Mouse (Mus musculus) CH12.LX (cell line): ENCODE results near the gene Pdhb. TPM values are rescaled to one million over a fixed set of nuclear protein-coding genes. Genes with fewer than 3 reads are reported as not detected.

ENCODE experiments used
- DNase-seq: peaks from one replicate; pipeline ENCODE4 v3.0.0-alpha.2; 2013; ENCODE audit errors: extremely low read depth
- H3K27ac ChIP-seq: 2 replicates; pipeline ENCODE4 v1.5.1; 2012; ENCODE audit warnings: low read depth, mild to moderate bottlenecking, control low read depth, moderate library complexity; ENCODE audit not compliant: insufficient read depth
- H3K27me3 ChIP-seq: replicated peaks from 2 replicates; pipeline ENCODE3; 2012; ENCODE audit warnings: inconsistent platforms
- H3K36me3 ChIP-seq, 2 experiments: replicated peaks in 1 of 2; 2 replicates each; pipeline versions ENCODE3 to v1.6.1; 2012; ENCODE audit warnings: inconsistent platforms in 1 of 2, low read length in 1 of 2, mild to moderate bottlenecking in 1 of 2, mixed read lengths in 1 of 2, moderate library complexity in 1 of 2; ENCODE audit not compliant: control insufficient read depth in 1 of 2, insufficient read depth in 1 of 2
- H3K4me1 ChIP-seq, 2 experiments: 2 replicates each; pipeline ENCODE4 v1.6.1; 2012; ENCODE audit warnings: inconsistent platforms in 1 of 2, moderate library complexity in 1 of 2; ENCODE audit not compliant: insufficient read depth in 2 of 2, control insufficient read depth in 1 of 2
- H3K4me2 ChIP-seq: 2 replicates; pipeline ENCODE4 v1.6.1; 2012; ENCODE audit warnings: low read depth, mild to moderate bottlenecking, control low read depth; ENCODE audit not compliant: poor library complexity, insufficient read depth, severe bottlenecking
- H3K4me3 ChIP-seq, 3 experiments: fragments of 150-350 bp in 1 of 3; sonication (generic) in 1 of 3; replicated peaks in 1 of 3; 2 replicates each; pipeline versions ENCODE3 to v1.5.1; 2011 to 2012; ENCODE audit warnings: low read depth in 2 of 3, low read length in 2 of 3, mild to moderate bottlenecking in 2 of 3, moderate library complexity in 2 of 3, control low read depth in 1 of 3, improper control_type of control experiment in 1 of 3, inconsistent platforms in 1 of 3, mixed read lengths in 1 of 3; ENCODE audit not compliant: poor library complexity in 1 of 3
- H3K79me2 ChIP-seq: replicated peaks from 2 replicates; pipeline ENCODE4 v1.6.1; 2012; ENCODE audit warnings: mild to moderate bottlenecking, moderate library complexity; ENCODE audit not compliant: control insufficient read depth, poor library complexity, insufficient read depth, severe bottlenecking; ENCODE audit errors: extremely low read depth
- H3K9ac ChIP-seq: 2 replicates; pipeline ENCODE4 v1.6.1; 2012; ENCODE audit warnings: low read depth, mild to moderate bottlenecking, control low read depth, moderate library complexity; ENCODE audit not compliant: insufficient read depth
- H3K9me3 ChIP-seq: replicated peaks from 2 replicates; pipeline ENCODE3; 2012; ENCODE audit warnings: low read length, inconsistent platforms, mixed read lengths
- BHLHE40 ChIP-seq: IDR thresholded peaks from 2 replicates; pipeline ENCODE4 v1.6.1; 2011; ENCODE audit warnings: mild to moderate bottlenecking, low read depth, low read length, improper control_type of control experiment
- CHD1 ChIP-seq: IDR thresholded peaks from 2 replicates; pipeline ENCODE4 v1.6.1; 2012; ENCODE audit warnings: low read depth, low read length, improper control_type of control experiment, inconsistent platforms
- CTCF ChIP-seq, 2 experiments: IDR thresholded peaks in 1 of 2; conservative IDR thresholded peaks in 1 of 2; 2 replicates each; pipeline ENCODE4 v1.5.1; 2011 to 2012; ENCODE audit warnings: low read depth in 2 of 2, low read length in 2 of 2, improper control_type of control experiment in 1 of 2, inconsistent platforms in 1 of 2, mild to moderate bottlenecking in 1 of 2, moderate library complexity in 1 of 2
- E2F4 ChIP-seq: IDR thresholded peaks from 2 replicates; pipeline ENCODE4 v1.6.1; 2011; ENCODE audit warnings: low read depth, low read length, improper control_type of control experiment; ENCODE audit not compliant: insufficient replicate concordance
- ELF1 ChIP-seq: IDR thresholded peaks from 2 replicates; pipeline ENCODE4 v1.6.1; 2014; ENCODE audit warnings: low read depth, mild to moderate bottlenecking, inconsistent platforms, low read length, improper control_type of control experiment
- EP300 ChIP-seq: IDR thresholded peaks from 2 replicates; pipeline ENCODE4 v1.6.1; 2011; ENCODE audit warnings: low read length, improper control_type of control experiment
- HCFC1 ChIP-seq: IDR thresholded peaks from 2 replicates; pipeline ENCODE4 v1.6.1; 2012; ENCODE audit warnings: low read depth, mild to moderate bottlenecking, inconsistent platforms, low read length, improper control_type of control experiment
- IRF4 ChIP-seq: IDR thresholded peaks from 2 replicates; pipeline ENCODE4 v1.6.1; 2014; ENCODE audit warnings: low read depth, mild to moderate bottlenecking, inconsistent platforms, low read length, improper control_type of control experiment
- JUN ChIP-seq: IDR thresholded peaks from 2 replicates; pipeline ENCODE4 v1.6.1; 2011; ENCODE audit warnings: low read depth, mild to moderate bottlenecking, low read length, improper control_type of control experiment, moderate library complexity; ENCODE audit not compliant: insufficient read depth
- JUND ChIP-seq: conservative IDR thresholded peaks from 2 replicates; pipeline ENCODE4 v1.6.1; 2011; ENCODE audit warnings: low read depth, low read length, improper control_type of control experiment
- MAFK ChIP-seq: IDR thresholded peaks from 2 replicates; pipeline ENCODE4 v1.6.1; 2011; ENCODE audit warnings: low read length, improper control_type of control experiment; ENCODE audit not compliant: insufficient replicate concordance
- MAX ChIP-seq: IDR thresholded peaks from 2 replicates; pipeline ENCODE4 v1.6.1; 2011; ENCODE audit warnings: low read length, improper control_type of control experiment
- MAZ ChIP-seq: IDR thresholded peaks from 2 replicates; pipeline ENCODE4 v1.6.1; 2012; ENCODE audit warnings: low read depth, mild to moderate bottlenecking, inconsistent platforms, low read length, improper control_type of control experiment, moderate library complexity
- MEF2A ChIP-seq: IDR thresholded peaks from 2 replicates; pipeline ENCODE4 v1.6.1; 2014; ENCODE audit warnings: low read depth, mild to moderate bottlenecking, inconsistent platforms, low read length, improper control_type of control experiment, borderline replicate concordance
- MXI1 ChIP-seq: IDR thresholded peaks from 2 replicates; pipeline ENCODE4 v1.6.1; 2011; ENCODE audit warnings: mild to moderate bottlenecking, low read depth, low read length, improper control_type of control experiment
- MYC ChIP-seq: IDR thresholded peaks from 2 replicates; pipeline ENCODE4 v1.6.1; 2011; ENCODE audit warnings: low read depth, mild to moderate bottlenecking, improper control_type of control experiment, low read length
- NELFE ChIP-seq: IDR thresholded peaks from 2 replicates; pipeline ENCODE4 v1.6.1; 2011; ENCODE audit warnings: low read depth, low read length, improper control_type of control experiment
- NRF1 ChIP-seq: IDR thresholded peaks from 2 replicates; pipeline ENCODE4 v1.6.1; 2014; ENCODE audit warnings: low read depth, mild to moderate bottlenecking, inconsistent platforms, low read length, improper control_type of control experiment, moderate library complexity
- POLR2A ChIP-seq: IDR thresholded peaks from 2 replicates; pipeline ENCODE4 v1.6.1; 2011; ENCODE audit warnings: low read depth, mild to moderate bottlenecking, improper control_type of control experiment, low read length
- POLR2AphosphoS2 ChIP-seq: IDR thresholded peaks from 2 replicates; pipeline ENCODE4 v1.6.1; 2011; ENCODE audit warnings: low read depth, low read length, improper control_type of control experiment
- RAD21 ChIP-seq: IDR thresholded peaks from 2 replicates; pipeline ENCODE4 v1.6.1; 2011; ENCODE audit warnings: low read depth, mild to moderate bottlenecking, low read length, improper control_type of control experiment, moderate library complexity
- RCOR1 ChIP-seq: conservative IDR thresholded peaks from 2 replicates; pipeline ENCODE4 v1.6.1; 2012; ENCODE audit warnings: low read depth, mild to moderate bottlenecking, inconsistent platforms, low read length, improper control_type of control experiment
- TBP ChIP-seq: conservative IDR thresholded peaks from 2 replicates; pipeline ENCODE4 v1.6.1; 2011; ENCODE audit warnings: low read depth, low read length, improper control_type of control experiment
- USF1 ChIP-seq: IDR thresholded peaks from 2 replicates; pipeline ENCODE4 v1.6.1; 2014; ENCODE audit warnings: low read depth, mild to moderate bottlenecking, inconsistent platforms, low read length, improper control_type of control experiment
- USF2 ChIP-seq: conservative IDR thresholded peaks from 2 replicates; pipeline ENCODE4 v1.6.1; 2011; ENCODE audit warnings: low read depth, low read length, improper control_type of control experiment
- ZC3H11A ChIP-seq: IDR thresholded peaks from 2 replicates; pipeline ENCODE4 v1.6.1; 2012; ENCODE audit warnings: low read depth, mild to moderate bottlenecking, inconsistent platforms, low read length, improper control_type of control experiment
- ZKSCAN1 ChIP-seq: IDR thresholded peaks from 2 replicates; pipeline ENCODE4 v1.6.1; 2012; ENCODE audit warnings: low read depth, inconsistent platforms, low read length, improper control_type of control experiment, borderline replicate concordance
- ZMIZ1 ChIP-seq: IDR thresholded peaks from 2 replicates; pipeline ENCODE4 v1.6.1; 2012; ENCODE audit warnings: low read depth, mild to moderate bottlenecking, inconsistent platforms, low read length, improper control_type of control experiment
- ZNF384 ChIP-seq: IDR thresholded peaks from 2 replicates; pipeline ENCODE4 v1.6.1; 2012; ENCODE audit warnings: low read depth, low read length, improper control_type of control experiment, inconsistent platforms
- dilution Hi-C: fragments of 300-500 bp; cut with MboI; formaldehyde crosslinking; loops from 2 replicates; pipeline ENCODE4 v1.14.3; 2020; ENCODE audit warnings: low sequenced_read_pairs; ENCODE audit not compliant: extremely low pct_unique_long_range_greater_than_20kb, extremely low pct_ligation_motif_present
- in situ Hi-C: fragments of 300-500 bp; cut with MboI; formaldehyde crosslinking; loops from 3 replicates; pipeline ENCODE4 v1.14.3; 2019; ENCODE audit warnings: low sequenced_read_pairs, low pct_ligation_motif_present, low pct_unique_long_range_greater_than_20kb, mixed read lengths
- polyA plus RNA-seq: library from polyadenylated mRNA; unstranded; fragments of >175 nt; gene quantifications from 2 replicates; pipeline ENCODE4 v1.2.1, GENCODE M21; 2012; ENCODE audit warnings: low read depth; ENCODE audit not compliant: insufficient read length
- total RNA-seq, 2 experiments: library from RNA; depleted of rRNA; stranded (reverse); fragments of 300-350 nt in 1 of 2; fragments of >200 nt in 1 of 2; gene quantifications; 2 replicates each; pipeline ENCODE4 v1.2.3; 2012 to 2014

Gene Pdhb
- total and polyA plus RNA-seq, 3 experiments, result 100 to 205 (median 122) TPM

DNA sequence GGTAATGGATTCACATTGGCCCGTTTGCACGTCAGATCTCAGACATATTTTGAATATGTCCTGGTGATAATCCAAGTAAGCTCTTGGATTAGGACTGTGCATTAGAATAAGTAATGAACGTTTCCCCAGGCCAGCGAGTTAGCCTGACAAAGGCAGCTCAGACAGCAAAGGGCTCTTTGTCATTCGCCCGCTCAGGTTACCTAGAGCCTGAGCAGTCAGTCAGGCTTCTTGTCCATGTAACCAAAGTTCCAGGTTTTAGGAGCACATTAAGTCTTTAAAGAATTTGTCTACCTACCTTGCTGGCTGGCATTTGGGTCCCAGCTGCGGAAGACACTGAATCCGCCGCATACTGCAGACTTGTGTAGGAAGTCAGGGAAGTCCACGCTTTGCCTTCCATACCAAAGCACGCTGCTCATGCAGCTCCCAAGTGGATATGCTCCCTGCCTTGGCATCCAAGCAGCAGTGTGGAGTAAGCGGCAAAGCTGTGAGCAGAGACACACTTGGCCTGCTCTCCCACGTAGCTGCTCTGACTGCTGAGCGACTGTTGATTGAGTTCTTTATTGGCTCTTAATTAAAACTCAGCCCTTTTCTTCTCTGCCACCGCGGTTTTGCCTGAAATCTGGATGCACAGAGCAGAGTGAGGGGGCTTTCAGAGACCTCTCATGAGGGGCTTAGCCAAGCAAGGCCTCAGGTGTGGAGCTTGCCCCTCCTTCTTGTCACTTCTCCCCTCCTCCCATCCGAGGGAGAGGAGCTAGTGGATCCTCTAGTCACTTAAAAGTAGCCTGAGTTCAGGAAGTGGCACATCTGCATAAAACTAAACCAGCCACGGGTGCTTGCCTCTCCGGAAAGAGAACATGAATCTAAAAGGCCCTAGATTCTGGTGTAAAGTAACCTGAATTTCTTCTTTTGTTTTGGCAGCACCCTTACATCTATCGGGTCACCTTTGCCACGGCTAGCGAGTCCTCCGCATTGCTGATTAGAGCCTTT is 32.8 kb downstream of the Pdhb start:
- in situ Hi-C loops, result no loop called here
- H3K27ac ChIP-seq, result 0 out of 2 replicates have a peak overlapping the region, but pooled peaks have one; percentile 17
- H3K36me3 ChIP-seq, result peaks cover 49 to 91% of the 10 kb centered on the region in 2 experiments
- H3K4me2 ChIP-seq, result no peak overlapping the region
- peak overlapping the region in 1 of 3 experiments; percentile 1 for H3K4me3 ChIP-seq
- no peak for DNase-seq
- no peaks in the 10 kb centered on the region; the same call in 1 of the 2 replicates for H3K79me2 ChIP-seq
- no peaks in the 10 kb centered on the region for H3K9me3 ChIP-seq
- TF ChIP-seq MAX, result no peak
- TF ChIP-seq ELF1, result 0 out of 2 replicates have a peak, but pooled peaks have one; percentile 13
- H3K27me3 ChIP-seq, result no peaks in the 10 kb centered on the region
- no peak overlapping the region for H3K9ac ChIP-seq
- peaks cover 2 to 55% of the 10 kb centered on the region in 2 experiments; a peak in 2 of 4 replicates for H3K4me1 ChIP-seq
- dilution Hi-C loops, result no loop called here

DNA sequence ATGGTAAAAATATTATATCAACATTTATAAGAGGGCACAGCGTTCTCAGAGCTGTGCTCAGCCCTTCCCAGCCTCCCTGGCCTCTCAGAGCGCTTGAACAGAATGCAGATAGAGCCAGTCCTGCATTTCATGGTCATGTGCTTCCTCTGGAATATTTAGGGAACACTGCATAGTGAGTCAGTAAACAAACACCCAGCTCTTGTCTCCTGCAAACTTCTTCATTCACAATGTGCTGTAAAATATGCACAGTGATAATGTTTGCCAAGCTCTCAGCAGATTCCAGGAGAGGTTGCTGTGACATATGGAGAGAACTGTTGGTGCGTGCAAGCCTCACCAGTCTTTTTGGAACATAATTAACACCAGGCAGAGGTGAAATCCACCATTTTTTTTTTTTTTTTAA is 37.7 kb downstream of the Pdhb start:
- in situ Hi-C loops, result no loop called here

DNA sequence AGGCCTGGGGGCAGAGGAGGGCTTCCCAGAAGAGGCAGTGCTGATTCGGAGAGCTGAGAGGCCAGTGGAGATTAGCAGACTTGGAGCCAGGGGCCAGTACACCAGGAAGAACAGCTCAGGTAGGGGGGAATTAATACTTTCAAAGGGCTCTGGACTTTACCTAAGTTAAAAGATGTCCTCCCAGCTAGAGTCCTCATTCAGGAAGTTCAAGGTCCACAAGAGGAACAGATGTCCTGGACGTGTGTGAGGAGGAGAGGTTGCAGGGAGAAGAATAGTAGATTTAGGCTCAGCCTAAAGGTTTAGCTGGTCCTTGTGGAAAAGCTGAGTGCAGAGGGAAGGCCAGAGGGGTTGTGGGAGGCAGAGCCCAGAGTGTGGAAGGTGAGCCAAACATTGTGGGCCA is 38.6 kb downstream of the Pdhb start:
- H3K79me2 ChIP-seq, result no peaks in the 10 kb centered on the region; the same call in 1 of the 2 replicates
- no peak overlapping the region for H3K27ac ChIP-seq
- H3K4me1 ChIP-seq, result peaks cover 15 to 65% of the 10 kb centered on the region in 2 experiments
- H3K9ac ChIP-seq, result no peak overlapping the region
- in situ Hi-C loops (no loop called here), dilution Hi-C loops (no loop called here)
- no peaks in the 10 kb centered on the region for H3K9me3 ChIP-seq
- no peaks in the 10 kb centered on the region for H3K27me3 ChIP-seq
- H3K4me2 ChIP-seq, result no peak overlapping the region
- no peak for DNase-seq
- no peak overlapping the region for H3K4me3 ChIP-seq
- H3K36me3 ChIP-seq, result peaks cover 18 to 78% of the 10 kb centered on the region in 2 experiments
- TF ChIP-seq MEF2A (no peak), MYC (no peak), RCOR1 (no peak), BHLHE40 (no peak), USF2 (no peak), MAX (no peak), USF1 (no peak), MAFK (no peak), ZMIZ1 (no peak), POLR2A (no peak), RAD21 (no peak), ZC3H11A (no peak), HCFC1 (no peak), NRF1 (no peak), E2F4 (no peak)

More for the DNA sequence above, 37.7 kb downstream of the Pdhb start:
- H3K27ac ChIP-seq, result no peak overlapping the region
- H3K4me1 ChIP-seq, result peaks cover 16 to 74% of the 10 kb centered on the region in 2 experiments
- H3K9me3 ChIP-seq, result no peaks in the 10 kb centered on the region
- H3K4me3 ChIP-seq, result no peak overlapping the region
- dilution Hi-C loops, result no loop called here
- no peaks in the 10 kb centered on the region; the same call in 1 of the 2 replicates for H3K79me2 ChIP-seq
- H3K9ac ChIP-seq, result no peak overlapping the region
- DNase-seq, result no peak
- peaks cover 23 to 86% of the 10 kb centered on the region in 2 experiments for H3K36me3 ChIP-seq
- H3K4me2 ChIP-seq, result no peak overlapping the region
- H3K27me3 ChIP-seq, result no peaks in the 10 kb centered on the region
- TF ChIP-seq MXI1 (no peak), CHD1 (no peak), RAD21 (no peak), HCFC1 (no peak), TBP (no peak), POLR2A (no peak), MAX (no peak), JUN (no peak), POLR2AphosphoS2 (no peak), ZMIZ1 (no peak), ZKSCAN1 (no peak), CTCF (conservative IDR thresholded peaks at IDR 0.05 in 1 of 2, IDR thresholded peaks at IDR 0.05 in 1 of 2; ENCODE audit: low read depth in 2 of 2, low read length in 2 of 2) (no peak), NELFE (no peak), ZNF384 (no peak), MYC (no peak), EP300 (no peak), MEF2A (no peak), IRF4 (no peak), MAZ (no peak), JUND (no peak)
